Mouse (Mus musculus) liver, embryonic 14.5 days (tissue): ENCODE results near the gene Cacng2. TPM values are rescaled to one million over a fixed set of nuclear protein-coding genes. Genes with fewer than 3 reads are reported as not detected.

Source experiments
- ATAC-seq: fragments of 200-750 bp; cut with Nextera tagmentation; 2 replicates; pipeline ENCODE4 v1.8.0; 2017; ENCODE audit warnings: moderate number of reproducible peaks, mild to moderate bottlenecking, moderate library complexity; ENCODE audit not compliant: insufficient read depth
- DNase-seq, 3 experiments: peaks; one replicate each; pipeline ENCODE4 v3.0.0-alpha.2; 2012 to 2013; ENCODE audit warnings: low read depth in 3 of 3, low spot score in 3 of 3
- H3K27ac ChIP-seq: fragments of 300-500 bp; sonication (generic); 2 replicates; pipeline ENCODE4 v1.5.1; 2014; ENCODE audit warnings: moderate library complexity, mild to moderate bottlenecking, control low read depth, inconsistent platforms
- H3K27me3 ChIP-seq: fragments of 300-500 bp; sonication (generic); 2 replicates; pipeline ENCODE4 v1.6.1; 2014; ENCODE audit warnings: mild to moderate bottlenecking, low read length, moderate library complexity; ENCODE audit not compliant: control insufficient read depth, insufficient read depth
- H3K36me3 ChIP-seq: fragments of 300-500 bp; sonication (generic); replicated peaks from 2 replicates; pipeline ENCODE4 v1.6.1; 2014; ENCODE audit warnings: low read depth; ENCODE audit not compliant: control insufficient read depth, insufficient read depth
- H3K4me1 ChIP-seq, 2 experiments: fragments of 200-500 bp in 1 of 2; fragments of 300-500 bp in 1 of 2; sonication (generic) in 1 of 2; replicated peaks; 2 replicates each; pipeline ENCODE4 v1.6.1; 2012 to 2014; ENCODE audit warnings: antibody characterized with exemption in 1 of 2, inconsistent platforms in 1 of 2, low read length in 1 of 2; ENCODE audit not compliant: control insufficient read depth in 2 of 2, insufficient read depth in 2 of 2
- H3K4me2 ChIP-seq: fragments of 300-500 bp; sonication (generic); 2 replicates; pipeline ENCODE4 v1.6.1; 2014; ENCODE audit warnings: low read depth, mild to moderate bottlenecking, control low read depth, moderate library complexity
- H3K4me3 ChIP-seq, 2 experiments: fragments of 200-500 bp in 1 of 2; fragments of 300-500 bp in 1 of 2; sonication (generic) in 1 of 2; 2 replicates each; pipeline ENCODE4 v1.5.1; 2012 to 2014; ENCODE audit warnings: low read depth in 2 of 2, low read length in 2 of 2, mild to moderate bottlenecking in 2 of 2, control low read depth in 1 of 2, inconsistent platforms in 1 of 2, moderate library complexity in 1 of 2; ENCODE audit not compliant: insufficient read depth in 1 of 2
- H3K9ac ChIP-seq: fragments of 300-500 bp; sonication (generic); replicated peaks from 2 replicates; pipeline ENCODE4 v1.6.1; 2014; ENCODE audit warnings: mild to moderate bottlenecking, control low read depth, moderate library complexity
- H3K9me3 ChIP-seq: fragments of 300-500 bp; sonication (generic); 2 replicates; pipeline ENCODE4 v1.6.1; 2016; ENCODE audit warnings: low read length, mixed read lengths; ENCODE audit not compliant: control insufficient read depth
- CTCF ChIP-seq: IDR thresholded peaks from 2 replicates; pipeline ENCODE4 v1.5.1; 2016; ENCODE audit warnings: antibody characterized with exemption, low read depth, control low read depth
- EP300 ChIP-seq: IDR thresholded peaks from 2 replicates; pipeline ENCODE4 v1.6.1; 2016; ENCODE audit warnings: antibody characterized with exemption, low read depth
- WGBS: fragments of 180-500 bp; shearing (Covaris S2); extraction: QIAGEN DNeasy Blood & Tissue Kit; methylation state at CpG from one replicate; pipeline ENCODE4 v1.1.7; 2014; ENCODE audit not compliant: insufficient replicate concordance; 5-methylcytosine and 5-hydroxymethylcytosine counted together
- polyA plus RNA-seq, 2 experiments: library from polyadenylated mRNA; depleted of rRNA in 1 of 2; stranded (reverse) in 1 of 2; unstranded in 1 of 2; fragments of >200 nt; fragmentation: Nextera tagmentation in 1 of 2; extraction: Ambion mirVana in 1 of 2; gene quantifications; 2 replicates each; pipeline versions ENCODE4 v1.2.1 to v1.2.3; 2012 to 2014

Cacng2 gene
- polyA plus RNA-seq, 2 experiments = not detected

- no peak overlapping the region for H3K4me3 ChIP-seq
- H3K27me3 ChIP-seq = no peaks in the 10 kb centered on the region
- no peak for TF ChIP-seq CTCF
- TF ChIP-seq EP300 = no peak
- WGBS = 67% methylated on average over 10 of the region's 10 CpGs
- no peaks in the 10 kb centered on the region for H3K4me1 ChIP-seq
- DNase-seq (no peak), ATAC-seq (no peak)
- no peak overlapping the region for H3K9ac ChIP-seq
- H3K9me3 ChIP-seq = no peaks in the 10 kb centered on the region
- H3K36me3 ChIP-seq = no peaks in the 10 kb centered on the region
- H3K4me2 ChIP-seq = no peak overlapping the region
- no peak overlapping the region for H3K27ac ChIP-seq
These were observed 82.2 kb downstream of the Cacng2 start for GRCm38 (mm10) chr15:78037626-78038025.

GRCm38 (mm10) chr15:78036586-78036985 lies 83.2 kb downstream of the Cacng2 start:
- no peaks in the 10 kb centered on the region for H3K27me3 ChIP-seq
- no peak overlapping the region for H3K4me2 ChIP-seq
- DNase-seq (no peak), ATAC-seq (no peak)
- H3K4me1 ChIP-seq = no peaks in the 10 kb centered on the region
- H3K36me3 ChIP-seq = no peaks in the 10 kb centered on the region
- no peak overlapping the region for H3K9ac ChIP-seq
- no peak overlapping the region for H3K27ac ChIP-seq
- 42% methylated on average over 2 of the region's 2 CpGs for WGBS
- TF ChIP-seq EP300 (no peak), CTCF (no peak)
- H3K9me3 ChIP-seq = no peaks in the 10 kb centered on the region
- H3K4me3 ChIP-seq = no peak overlapping the region

- ATAC-seq = no peak
- Histone ChIP-seq H3K4me2 (no peak overlapping the region), H3K36me3 (no peaks in the 10 kb centered on the region), H3K27me3 (no peaks in the 10 kb centered on the region), H3K9me3 (no peaks in the 10 kb centered on the region), H3K4me1 (no peaks in the 10 kb centered on the region), H3K27ac (no peak overlapping the region), H3K9ac (no peak overlapping the region), H3K4me3 (no peak overlapping the region)
- TF ChIP-seq EP300 (no peak), CTCF (no peak)
- 54% methylated on average over 8 of the region's 8 CpGs for WGBS
- no peak for DNase-seq
These were observed 89.9 kb downstream of the Cacng2 start for GRCm38 (mm10) chr15:78029938-78030337.

- Histone ChIP-seq H3K4me1 (no peaks in the 10 kb centered on the region; a peak in 1 of 4 replicates), H3K4me2 (no peak overlapping the region), H3K9ac (no peak overlapping the region), H3K27me3 (no peaks in the 10 kb centered on the region), H3K4me3 (no peak overlapping the region), H3K36me3 (no peaks in the 10 kb centered on the region), H3K9me3 (no peaks in the 10 kb centered on the region), H3K27ac (no peak overlapping the region)
- ATAC-seq = no peak
- DNase-seq = no peak
- 53% methylated on average over 6 of the region's 6 CpGs for WGBS
- no peak for TF ChIP-seq CTCF
- no peak for TF ChIP-seq EP300
These were observed 93.3 kb downstream of the Cacng2 start for GRCm38 (mm10) chr15:78026521-78026920.

- no peak overlapping the region for H3K4me2 ChIP-seq
- DNase-seq = peak in 2 of 3 experiments; percentile 6 to 9
- H3K27ac ChIP-seq = no peak overlapping the region
- 41% methylated on average over 4 of the region's 4 CpGs for WGBS
- TF ChIP-seq EP300 (no peak), CTCF (no peak)
- ATAC-seq = no peak
- no peaks in the 10 kb centered on the region for H3K27me3 ChIP-seq
- H3K4me1 ChIP-seq = peaks cover 0 to 3% of the 10 kb centered on the region in 2 experiments; a peak in 2 of 4 replicates
- no peak overlapping the region for H3K9ac ChIP-seq
- H3K4me3 ChIP-seq = no peak overlapping the region
- no peaks in the 10 kb centered on the region for H3K9me3 ChIP-seq
- no peaks in the 10 kb centered on the region for H3K36me3 ChIP-seq
These were observed 95.6 kb downstream of the Cacng2 start for GRCm38 (mm10) chr15:78024211-78024610.
